Mouse (Mus musculus) mouse embryonic stem cell (cell line): Measurements from ENCODE around the gene Cep70.

ENCODE experiments used
- in situ Hi-C, 2 experiments: fragments of 300-500 bp; cut with MboI; formaldehyde crosslinking; loops; 1 replicate in 1 of 2; 3 replicates in 1 of 2; pipeline ENCODE4 v1.14.3; 2019 to 2020; ENCODE audit warnings: low sequenced_read_pairs in 2 of 2, low pct_unique_long_range_greater_than_20kb in 1 of 2, mixed read lengths in 1 of 2; ENCODE audit not compliant: unreplicated experiment in 1 of 2

Gene Cep70

DNA sequence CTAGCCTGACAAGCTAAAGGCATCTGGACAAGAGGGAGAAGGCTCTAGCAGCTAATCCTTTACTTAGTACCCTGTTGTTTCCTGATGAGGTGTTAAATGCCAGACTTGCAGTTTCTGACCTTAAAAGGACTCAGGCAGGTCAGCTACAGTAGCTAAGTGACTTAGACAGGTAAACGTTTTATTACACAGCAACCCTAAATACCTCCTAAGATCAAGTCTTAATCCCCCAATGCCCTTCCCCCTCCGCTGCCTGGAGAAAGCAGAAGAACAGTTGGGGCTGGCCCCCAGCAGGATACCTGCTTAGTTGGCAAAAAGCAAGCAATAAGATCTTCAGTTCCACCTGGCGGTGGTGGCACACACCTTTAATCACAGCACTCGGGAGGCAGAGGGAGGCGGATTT is 15.7 kb downstream of the Cep70 start:
- in situ Hi-C loops: no loop called here

DNA sequence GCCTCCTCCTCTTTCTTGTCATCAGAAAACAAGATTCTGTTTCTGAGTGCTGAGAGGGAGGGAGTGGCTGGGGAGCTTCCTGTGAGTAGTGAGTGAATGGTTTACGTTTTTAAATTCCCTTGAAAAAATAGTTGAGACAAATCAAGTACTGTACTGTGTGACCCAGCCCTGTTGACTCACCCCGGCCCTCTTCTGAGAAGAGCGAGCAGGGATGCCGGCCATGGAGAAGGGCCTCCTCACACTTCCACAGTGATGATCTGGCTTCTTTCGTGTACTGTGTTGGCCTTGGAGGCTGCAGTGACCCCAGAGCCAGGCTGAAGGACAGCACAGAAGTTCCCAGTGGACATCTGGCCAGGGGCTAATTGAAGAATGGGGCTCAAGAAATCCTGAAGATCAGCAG is 61.1 kb downstream of the Cep70 start:
- in situ Hi-C loops: no loop called here

DNA sequence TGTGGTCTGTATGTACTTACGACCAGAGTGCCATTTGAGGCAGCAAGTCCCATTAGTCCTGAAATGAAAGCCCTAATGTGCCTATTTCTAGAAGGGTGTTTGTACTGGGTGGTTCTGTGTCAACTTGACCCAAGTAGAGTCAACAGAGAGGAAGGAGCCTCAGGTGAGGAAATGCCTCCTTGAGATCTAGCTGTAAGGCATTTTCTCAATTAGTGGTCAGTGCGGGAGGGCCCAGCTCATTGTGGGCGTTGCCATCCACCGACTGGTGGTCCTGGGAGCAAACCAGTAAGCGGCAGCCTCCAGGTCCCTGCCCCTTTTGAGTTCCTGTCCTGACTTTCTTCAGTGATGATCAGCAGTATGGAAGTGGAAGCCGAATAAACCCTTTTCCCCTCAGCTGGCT is 63.1 kb downstream of the Cep70 start:
- in situ Hi-C loops: no loop called here

GRCm38 (mm10) chr9:99319343-99319951 is 76.3 kb downstream of the Cep70 start:
- in situ Hi-C loops: no loop called here

GRCm38 (mm10) chr9:99320006-99320405 is 76.8 kb downstream of the Cep70 start:
- in situ Hi-C loops: no loop called here

GRCm38 (mm10) chr9:99325208-99325929 is 82.2 kb downstream of the Cep70 start:
- in situ Hi-C loops: no loop called here

DNA sequence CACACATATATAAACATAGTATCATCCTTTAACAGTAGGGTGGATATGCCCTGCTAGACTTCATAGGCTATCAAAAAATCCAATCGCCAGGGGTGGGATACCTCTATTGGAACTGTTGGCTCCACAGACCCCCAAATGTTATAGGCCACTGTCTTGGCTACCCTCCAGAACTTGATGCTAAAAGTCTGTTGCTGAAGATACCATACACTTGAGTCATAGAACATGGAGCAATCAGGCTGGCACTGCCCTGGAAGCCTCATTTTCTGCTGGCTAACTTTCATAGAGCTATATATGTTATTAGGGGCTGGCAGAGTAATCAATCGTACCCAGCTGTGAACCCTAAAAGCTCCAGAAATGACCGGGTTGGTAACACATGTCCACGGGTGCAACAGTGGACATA is 82.8 kb downstream of the Cep70 start:
- in situ Hi-C loops: no loop called here

DNA sequence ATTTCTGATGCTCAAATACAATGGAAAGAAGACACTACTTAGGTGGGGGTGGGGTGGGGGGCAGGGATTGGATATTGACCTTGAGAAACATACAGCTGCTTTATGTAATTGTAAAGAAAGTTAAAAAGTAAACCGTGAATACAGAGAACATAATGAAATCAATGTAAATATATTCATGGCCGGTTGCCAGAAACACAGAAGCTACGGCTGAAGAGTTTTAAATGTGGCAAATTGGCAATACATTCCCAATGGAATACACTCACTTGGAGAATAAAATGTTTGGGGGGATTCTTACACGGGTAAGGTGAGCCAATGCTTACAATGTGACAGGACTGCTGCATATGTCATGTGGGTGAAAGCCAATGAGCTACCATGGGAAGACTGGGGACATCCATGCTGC is 83.7 kb downstream of the Cep70 start:
- in situ Hi-C loops: no loop called here

GRCm38 (mm10) chr9:99336538-99336937 is 93.4 kb downstream of the Cep70 start:
- in situ Hi-C loops: no loop called here

GRCm38 (mm10) chr9:99338293-99338692 is 95.1 kb downstream of the Cep70 start:
- in situ Hi-C loops: no loop called here

DNA sequence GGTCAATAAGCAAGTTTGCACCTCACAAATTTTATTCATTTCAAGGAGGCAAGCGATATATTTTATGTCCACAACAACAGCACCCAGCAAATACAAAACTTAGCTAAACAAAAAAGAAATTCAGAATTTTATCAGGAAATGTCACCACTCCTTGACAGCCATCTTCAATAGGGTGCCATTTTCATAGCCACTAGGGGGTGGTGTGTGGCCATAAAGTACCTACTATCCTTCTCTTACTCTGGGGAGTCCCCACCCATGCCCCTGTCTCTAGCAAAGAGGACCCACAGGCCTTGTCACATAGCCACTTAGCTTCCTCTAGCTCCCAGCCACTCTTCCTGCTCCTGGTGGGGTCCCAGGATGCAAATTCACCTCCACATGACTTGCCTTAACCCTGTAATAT is 96.0 kb downstream of the Cep70 start:
- in situ Hi-C loops: no loop called here

DNA sequence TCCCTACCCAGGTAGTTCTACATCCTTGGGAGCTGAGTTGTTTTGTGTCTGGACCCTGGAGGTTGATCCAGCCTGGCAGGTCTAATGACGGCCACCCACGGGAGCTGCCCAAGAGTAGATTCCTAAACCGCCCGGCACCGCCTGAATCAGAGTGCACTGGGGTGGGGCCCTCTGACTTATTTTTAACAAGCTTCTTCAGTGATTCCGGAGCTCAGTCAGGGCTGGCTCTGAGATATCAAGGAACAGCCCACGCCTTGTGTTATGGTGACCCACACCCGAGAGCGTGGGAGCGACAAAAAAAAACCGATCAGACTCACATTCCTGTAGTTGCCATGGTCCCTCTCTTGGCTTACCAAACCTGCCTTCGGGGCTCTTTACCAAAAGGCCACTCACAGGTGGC is 97.0 kb downstream of the Cep70 start:
- in situ Hi-C loops: no loop called here

DNA sequence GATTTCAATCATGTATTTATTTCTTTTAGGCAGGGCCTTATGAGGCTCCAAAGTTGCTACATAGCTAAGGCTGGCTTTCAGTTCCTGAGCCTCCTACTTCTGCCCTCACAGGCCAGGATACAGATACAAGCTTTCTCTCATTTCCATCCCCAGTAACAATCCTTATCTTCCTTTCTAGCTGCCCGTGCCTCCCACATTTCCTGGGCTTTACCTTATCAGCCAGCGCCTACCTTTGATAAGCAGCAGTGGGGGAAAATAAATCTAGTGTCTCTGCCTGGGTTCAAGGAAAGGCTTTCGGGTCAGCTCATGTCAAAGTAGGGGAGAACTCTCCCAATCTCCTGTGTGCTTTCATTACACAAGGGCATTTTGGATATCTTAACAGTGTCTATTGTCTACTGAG is 98.4 kb downstream of the Cep70 start:
- in situ Hi-C loops: no loop called here

DNA sequence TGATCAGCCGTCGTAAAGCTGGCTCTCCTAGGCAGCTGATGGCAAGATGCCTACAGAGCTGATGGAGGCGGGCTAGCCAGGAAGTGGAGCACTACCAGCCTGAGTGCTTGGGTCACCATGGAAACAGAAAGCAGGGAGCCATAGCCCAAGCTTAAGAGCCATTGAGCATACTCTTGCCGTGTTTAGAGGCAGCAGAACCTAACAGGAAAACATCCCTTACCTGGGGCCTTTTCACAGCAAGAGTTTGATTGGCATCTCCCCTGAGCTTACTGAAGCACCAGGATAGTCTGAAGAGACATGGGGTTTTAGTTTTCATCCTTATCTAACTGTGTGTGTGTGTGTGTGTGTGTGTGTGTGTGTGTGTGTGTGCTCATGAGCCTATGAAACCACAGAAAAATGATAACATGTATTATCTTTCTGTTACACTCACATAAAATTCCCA is 102.2 kb downstream of the Cep70 start:
- in situ Hi-C loops: no loop called here
